Mouse (Mus musculus): ENCODE results near the gene Lta. TPM values are rescaled to one million over a fixed set of nuclear protein-coding genes. Genes with fewer than 3 reads are reported as not detected.

The Lta gene
- total and polyA plus RNA-seq, 3 experiments: 0.24 TPM; not detected in 2

- Histone ChIP-seq H3K9ac (ENCODE audit: control insufficient read depth, low read depth, low read length, poor library complexity, severe bottlenecking) (no peak overlapping the region), H3K4me3 (ENCODE audit: control insufficient read depth in 1 of 2, insufficient read depth in 1 of 2, low read depth in 2 of 2, low read length in 2 of 2) (no peak overlapping the region), H3K79me2 (ENCODE audit: control insufficient read depth, insufficient read depth, low read length, poor library complexity) (peaks cover 52% of the 10 kb centered on the region), H3K4me1 (ENCODE audit: control insufficient read depth in 1 of 2, insufficient read depth in 2 of 2, low read length in 2 of 2) (peaks cover 0 to 19% of the 10 kb centered on the region in 2 experiments; a peak in 3 of 4 replicates), H3K9me3 (replicated peaks; ENCODE audit: insufficient read depth, low read length) (no peaks in the 10 kb centered on the region), H3K27me3 (ENCODE audit: control insufficient read depth in 1 of 2, insufficient read depth in 2 of 2, low read length in 2 of 2) (no peaks in the 10 kb centered on the region), H3K27ac (ENCODE audit: control insufficient read depth, low read depth, low read length) (no peak overlapping the region), H3K36me3 (ENCODE audit: control insufficient read depth in 1 of 2, insufficient read depth in 2 of 2, low read length in 2 of 2) (peaks cover 24 to 44% of the 10 kb centered on the region in 2 experiments)
- DNase-seq (ENCODE audit: low read depth, low spot score): no peak
- TF ChIP-seq POLR2A (IDR thresholded peaks at IDR 0.05; ENCODE audit: control insufficient read depth in 1 of 2, insufficient read depth in 1 of 2, low read depth in 1 of 2, low read length in 2 of 2, poor library complexity in 1 of 2) (peak in 1 of 2 experiments; percentile 28; a peak in 1 of 4 replicates), CTCF (IDR thresholded peaks at IDR 0.05 in 2 of 3, conservative IDR thresholded peaks at IDR 0.05 in 1 of 3; ENCODE audit: control insufficient read depth in 1 of 3, insufficient read depth in 1 of 3, low read depth in 2 of 3, low read length in 3 of 3, poor library complexity in 1 of 3, severe bottlenecking in 1 of 3) (no peak)
Observed at GRCm38 (mm10) chr17:35247144-35247543, 42.0 kb upstream of the Lta start.

- Histone ChIP-seq H3K36me3 (ENCODE audit: control insufficient read depth in 1 of 2, insufficient read depth in 2 of 2, low read length in 2 of 2) (peaks cover 24 to 44% of the 10 kb centered on the region in 2 experiments), H3K27me3 (ENCODE audit: control insufficient read depth in 1 of 2, insufficient read depth in 2 of 2, low read length in 2 of 2) (no peaks in the 10 kb centered on the region), H3K79me2 (ENCODE audit: control insufficient read depth, insufficient read depth, low read length, poor library complexity) (peaks cover 58% of the 10 kb centered on the region), H3K4me1 (ENCODE audit: control insufficient read depth in 1 of 2, insufficient read depth in 2 of 2, low read length in 2 of 2) (peaks cover 0 to 19% of the 10 kb centered on the region in 2 experiments; a peak in 3 of 4 replicates), H3K4me3 (ENCODE audit: control insufficient read depth in 1 of 2, insufficient read depth in 1 of 2, low read depth in 2 of 2, low read length in 2 of 2) (no peak overlapping the region), H3K9me3 (replicated peaks; ENCODE audit: insufficient read depth, low read length) (no peaks in the 10 kb centered on the region), H3K27ac (ENCODE audit: control insufficient read depth, low read depth, low read length) (no peak overlapping the region), H3K9ac (ENCODE audit: control insufficient read depth, low read depth, low read length, poor library complexity, severe bottlenecking) (no peak overlapping the region)
- peak; percentile 69 for DNase-seq (ENCODE audit: low read depth, low spot score)
- TF ChIP-seq BHLHE40 (IDR thresholded peaks at IDR 0.05; ENCODE audit: borderline replicate concordance, low read depth, low read length): no peak
- no peak for TF ChIP-seq USF2 (IDR thresholded peaks at IDR 0.05; ENCODE audit: borderline replicate concordance in 1 of 2, insufficient read depth in 1 of 2, low read depth in 1 of 2, low read length in 2 of 2)
- peak; percentile 19 to 57 (median 46); a peak in 5 of 6 replicates for TF ChIP-seq CTCF (IDR thresholded peaks at IDR 0.05 in 2 of 3, conservative IDR thresholded peaks at IDR 0.05 in 1 of 3; ENCODE audit: control insufficient read depth in 1 of 3, insufficient read depth in 1 of 3, low read depth in 2 of 3, low read length in 3 of 3, poor library complexity in 1 of 3, severe bottlenecking in 1 of 3)
- no peak for TF ChIP-seq TAL1 (IDR thresholded peaks at IDR 0.05; ENCODE audit: low read length)
- no peak for TF ChIP-seq ZNF384 (IDR thresholded peaks at IDR 0.05; ENCODE audit: low read depth, low read length)
- TF ChIP-seq NELFE (IDR thresholded peaks at IDR 0.05; ENCODE audit: low read depth, low read length): no peak
- TF ChIP-seq MAX (IDR thresholded peaks at IDR 0.05; ENCODE audit: low read length): peak; percentile 52; the same call in 1 of the 2 replicates
- TF ChIP-seq SMC3 (IDR thresholded peaks at IDR 0.05; ENCODE audit: low read depth, low read length): no peak
- TF ChIP-seq POLR2AphosphoS2 (IDR thresholded peaks at IDR 0.05; ENCODE audit: low read length): no peak
- 0 out of 2 replicates have a peak, but pooled peaks have one; percentile 14 for TF ChIP-seq SIN3A (IDR thresholded peaks at IDR 0.05; ENCODE audit: low read length)
- TF ChIP-seq MXI1 (IDR thresholded peaks at IDR 0.05; ENCODE audit: low read depth, low read length): peak; percentile 58; the same call in 1 of the 2 replicates
- 0 out of 4 replicates have a peak, but pooled peaks of 1 of the 2 experiments have one; percentile 3 for TF ChIP-seq POLR2A (IDR thresholded peaks at IDR 0.05; ENCODE audit: control insufficient read depth in 1 of 2, insufficient read depth in 1 of 2, low read depth in 1 of 2, low read length in 2 of 2, poor library complexity in 1 of 2)
- TF ChIP-seq MAFK (IDR thresholded peaks at IDR 0.05; ENCODE audit: borderline replicate concordance, low read depth, low read length): no peak
Observed at GRCm38 (mm10) chr17:35245731-35246623, 40.8 kb upstream of the Lta start.
